Mouse (Mus musculus) liver, embryonic 14.5 days (tissue): ENCODE results near the gene Lrrc8d. TPM values are rescaled to one million over a fixed set of nuclear protein-coding genes. Genes with fewer than 3 reads are reported as not detected.

Experiments
- ATAC-seq: fragments of 200-750 bp; cut with Nextera tagmentation; 2 replicates; pipeline ENCODE4 v1.8.0; 2017; ENCODE audit warnings: moderate number of reproducible peaks, mild to moderate bottlenecking, moderate library complexity; ENCODE audit not compliant: insufficient read depth
- DNase-seq, 3 experiments: peaks; one replicate each; pipeline ENCODE4 v3.0.0-alpha.2; 2012 to 2013; ENCODE audit warnings: low read depth in 3 of 3, low spot score in 3 of 3
- H3K27ac ChIP-seq: fragments of 300-500 bp; sonication (generic); 2 replicates; pipeline ENCODE4 v1.5.1; 2014; ENCODE audit warnings: moderate library complexity, mild to moderate bottlenecking, control low read depth, inconsistent platforms
- H3K27me3 ChIP-seq: fragments of 300-500 bp; sonication (generic); 2 replicates; pipeline ENCODE4 v1.6.1; 2014; ENCODE audit warnings: mild to moderate bottlenecking, low read length, moderate library complexity; ENCODE audit not compliant: control insufficient read depth, insufficient read depth
- H3K36me3 ChIP-seq: fragments of 300-500 bp; sonication (generic); replicated peaks from 2 replicates; pipeline ENCODE4 v1.6.1; 2014; ENCODE audit warnings: low read depth; ENCODE audit not compliant: control insufficient read depth, insufficient read depth
- H3K4me1 ChIP-seq, 2 experiments: fragments of 200-500 bp in 1 of 2; fragments of 300-500 bp in 1 of 2; sonication (generic) in 1 of 2; replicated peaks; 2 replicates each; pipeline ENCODE4 v1.6.1; 2012 to 2014; ENCODE audit warnings: antibody characterized with exemption in 1 of 2, inconsistent platforms in 1 of 2, low read length in 1 of 2; ENCODE audit not compliant: control insufficient read depth in 2 of 2, insufficient read depth in 2 of 2
- H3K4me2 ChIP-seq: fragments of 300-500 bp; sonication (generic); 2 replicates; pipeline ENCODE4 v1.6.1; 2014; ENCODE audit warnings: low read depth, mild to moderate bottlenecking, control low read depth, moderate library complexity
- H3K4me3 ChIP-seq, 2 experiments: fragments of 200-500 bp in 1 of 2; fragments of 300-500 bp in 1 of 2; sonication (generic) in 1 of 2; 2 replicates each; pipeline ENCODE4 v1.5.1; 2012 to 2014; ENCODE audit warnings: low read depth in 2 of 2, low read length in 2 of 2, mild to moderate bottlenecking in 2 of 2, control low read depth in 1 of 2, inconsistent platforms in 1 of 2, moderate library complexity in 1 of 2; ENCODE audit not compliant: insufficient read depth in 1 of 2
- H3K9ac ChIP-seq: fragments of 300-500 bp; sonication (generic); replicated peaks from 2 replicates; pipeline ENCODE4 v1.6.1; 2014; ENCODE audit warnings: mild to moderate bottlenecking, control low read depth, moderate library complexity
- H3K9me3 ChIP-seq: fragments of 300-500 bp; sonication (generic); 2 replicates; pipeline ENCODE4 v1.6.1; 2016; ENCODE audit warnings: low read length, mixed read lengths; ENCODE audit not compliant: control insufficient read depth
- CTCF ChIP-seq: IDR thresholded peaks from 2 replicates; pipeline ENCODE4 v1.5.1; 2016; ENCODE audit warnings: antibody characterized with exemption, low read depth, control low read depth
- EP300 ChIP-seq: IDR thresholded peaks from 2 replicates; pipeline ENCODE4 v1.6.1; 2016; ENCODE audit warnings: antibody characterized with exemption, low read depth
- WGBS: fragments of 180-500 bp; shearing (Covaris S2); extraction: QIAGEN DNeasy Blood & Tissue Kit; methylation state at CpG from one replicate; pipeline ENCODE4 v1.1.7; 2014; ENCODE audit not compliant: insufficient replicate concordance; 5-methylcytosine and 5-hydroxymethylcytosine counted together
- polyA plus RNA-seq, 2 experiments: library from polyadenylated mRNA; depleted of rRNA in 1 of 2; stranded (reverse) in 1 of 2; unstranded in 1 of 2; fragments of >200 nt; fragmentation: Nextera tagmentation in 1 of 2; extraction: Ambion mirVana in 1 of 2; gene quantifications; 2 replicates each; pipeline versions ENCODE4 v1.2.1 to v1.2.3; 2012 to 2014

The Lrrc8d gene
- polyA plus RNA-seq, 2 experiments, result 3.3 to 7.8 TPM

DNA sequence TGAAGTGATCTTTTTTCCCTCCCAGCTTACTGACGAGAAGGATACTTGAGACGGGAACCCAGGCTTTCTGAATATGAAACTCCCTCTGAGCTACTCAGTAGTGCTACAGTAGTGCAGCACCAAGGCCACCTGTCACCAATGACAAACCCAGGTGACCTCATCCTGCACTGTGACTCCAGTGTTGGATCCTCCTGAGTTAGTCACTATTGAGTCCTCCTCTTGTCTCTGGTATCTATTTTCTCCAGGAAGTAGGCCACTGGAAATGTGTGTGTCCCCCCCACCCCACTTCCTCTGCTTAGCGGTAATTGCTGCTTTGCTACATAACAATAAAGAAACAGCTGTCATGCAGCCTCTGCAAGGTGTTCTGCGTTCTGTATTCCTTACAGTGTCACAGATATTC, 149.5 kb downstream of the Lrrc8d start:
- ATAC-seq, result no peak
- 34% methylated on average over 4 of the region's 4 CpGs for WGBS

DNA sequence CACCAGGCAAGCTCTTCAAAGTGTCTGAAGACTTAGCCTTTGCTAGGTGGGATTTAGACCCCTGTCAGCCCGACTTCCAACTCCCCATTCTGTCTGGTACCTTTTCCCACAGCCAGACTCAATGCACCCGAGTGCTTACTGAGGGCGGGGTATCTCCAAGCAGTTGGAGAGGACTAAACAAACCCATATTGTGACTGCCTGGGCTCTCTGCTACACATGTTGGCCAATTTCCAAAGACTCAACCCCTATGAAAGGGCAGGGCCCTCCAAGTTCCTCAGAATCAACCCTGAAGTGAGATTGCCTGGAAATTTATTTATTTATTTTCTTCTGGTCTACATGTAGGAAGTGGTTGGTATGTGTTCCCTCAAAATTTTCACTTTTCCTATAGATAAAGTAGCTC, 149.9 kb downstream of the Lrrc8d start:
- no peaks in the 10 kb centered on the region for H3K9me3 ChIP-seq
- H3K27me3 ChIP-seq, result no peaks in the 10 kb centered on the region
- 22% methylated on average over 3 of the region's 3 CpGs for WGBS
- H3K36me3 ChIP-seq, result no peaks in the 10 kb centered on the region
- no peak overlapping the region for H3K27ac ChIP-seq
- no peak overlapping the region for H3K9ac ChIP-seq
- peaks cover 0 to 6% of the 10 kb centered on the region in 2 experiments; a peak in 2 of 4 replicates for H3K4me1 ChIP-seq
- ATAC-seq, result no peak
- no peak overlapping the region for H3K4me2 ChIP-seq
- no peak for DNase-seq
- TF ChIP-seq EP300 (no peak), CTCF (no peak)
- no peak overlapping the region for H3K4me3 ChIP-seq

More for the DNA sequence above, 149.5 kb downstream of the Lrrc8d start:
- peaks cover 0 to 6% of the 10 kb centered on the region in 2 experiments; a peak in 2 of 4 replicates for H3K4me1 ChIP-seq
- no peaks in the 10 kb centered on the region for H3K27me3 ChIP-seq
- no peak overlapping the region for H3K4me2 ChIP-seq
- no peak overlapping the region for H3K9ac ChIP-seq
- TF ChIP-seq EP300 (no peak), CTCF (no peak)
- H3K4me3 ChIP-seq, result no peak overlapping the region
- H3K27ac ChIP-seq, result no peak overlapping the region
- no peaks in the 10 kb centered on the region for H3K36me3 ChIP-seq
- no peaks in the 10 kb centered on the region for H3K9me3 ChIP-seq
- no peak for DNase-seq

DNA sequence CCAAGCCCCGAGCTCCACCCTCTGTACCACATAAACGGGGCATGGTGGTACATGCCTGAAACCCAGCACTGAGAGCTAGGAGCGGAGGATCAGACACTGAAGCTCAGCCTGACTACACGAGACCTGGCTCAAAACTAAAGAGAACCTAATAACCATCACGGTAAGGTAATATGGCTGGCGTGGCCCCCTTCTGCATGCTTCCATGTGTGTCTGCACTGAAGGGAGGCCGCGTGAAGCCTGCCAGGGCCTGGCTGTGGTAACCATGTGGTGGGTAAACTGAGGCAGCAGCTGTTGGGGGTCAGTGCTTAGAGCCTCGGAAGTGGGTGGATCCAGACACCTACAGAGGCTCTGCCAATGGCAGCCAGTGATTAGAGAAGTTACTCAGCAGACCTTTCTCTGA, 153.5 kb downstream of the Lrrc8d start:
- no peak overlapping the region for H3K4me2 ChIP-seq
- H3K9me3 ChIP-seq, result no peaks in the 10 kb centered on the region
- DNase-seq (no peak), ATAC-seq (no peak)
- H3K4me3 ChIP-seq, result no peak overlapping the region
- WGBS, result 63% methylated on average over 9 of the region's 9 CpGs
- H3K27ac ChIP-seq, result no peak overlapping the region
- H3K36me3 ChIP-seq, result no peaks in the 10 kb centered on the region
- H3K27me3 ChIP-seq, result no peaks in the 10 kb centered on the region
- TF ChIP-seq CTCF (no peak), EP300 (no peak)
- H3K4me1 ChIP-seq, result peaks cover 0 to 6% of the 10 kb centered on the region in 2 experiments; a peak in 2 of 4 replicates
- H3K9ac ChIP-seq, result no peak overlapping the region

DNA sequence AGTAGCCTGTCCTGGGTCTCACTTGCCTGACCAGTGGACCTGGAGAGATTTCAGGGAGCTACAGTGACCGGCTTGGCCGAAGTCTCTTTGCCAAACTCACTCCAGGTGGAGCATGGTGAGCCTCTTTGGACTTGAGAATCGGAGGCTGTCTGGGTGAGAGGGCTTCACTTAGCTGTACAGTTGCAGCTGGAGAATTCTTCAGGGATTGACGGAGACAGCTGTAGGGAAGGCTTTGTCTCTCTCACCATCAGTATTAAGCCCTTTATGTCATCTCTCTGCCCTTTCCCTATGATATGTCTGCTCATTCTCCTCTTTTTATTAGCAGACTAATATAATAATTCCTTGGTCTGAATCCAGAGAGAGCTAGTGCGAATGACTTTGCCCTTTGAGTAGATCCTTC, 157.7 kb downstream of the Lrrc8d start:
- ATAC-seq, result no peak
- Histone ChIP-seq H3K4me1 (peaks cover 0 to 14% of the 10 kb centered on the region in 2 experiments; a peak in 2 of 4 replicates), H3K4me3 (no peak overlapping the region), H3K27me3 (no peaks in the 10 kb centered on the region), H3K9me3 (no peaks in the 10 kb centered on the region), H3K9ac (no peak overlapping the region), H3K36me3 (no peaks in the 10 kb centered on the region), H3K4me2 (no peak overlapping the region), H3K27ac (no peak overlapping the region)
- DNase-seq, result no peak
- WGBS, result 67% methylated on average over 5 of the region's 5 CpGs
- TF ChIP-seq CTCF (no peak), EP300 (no peak)

DNA sequence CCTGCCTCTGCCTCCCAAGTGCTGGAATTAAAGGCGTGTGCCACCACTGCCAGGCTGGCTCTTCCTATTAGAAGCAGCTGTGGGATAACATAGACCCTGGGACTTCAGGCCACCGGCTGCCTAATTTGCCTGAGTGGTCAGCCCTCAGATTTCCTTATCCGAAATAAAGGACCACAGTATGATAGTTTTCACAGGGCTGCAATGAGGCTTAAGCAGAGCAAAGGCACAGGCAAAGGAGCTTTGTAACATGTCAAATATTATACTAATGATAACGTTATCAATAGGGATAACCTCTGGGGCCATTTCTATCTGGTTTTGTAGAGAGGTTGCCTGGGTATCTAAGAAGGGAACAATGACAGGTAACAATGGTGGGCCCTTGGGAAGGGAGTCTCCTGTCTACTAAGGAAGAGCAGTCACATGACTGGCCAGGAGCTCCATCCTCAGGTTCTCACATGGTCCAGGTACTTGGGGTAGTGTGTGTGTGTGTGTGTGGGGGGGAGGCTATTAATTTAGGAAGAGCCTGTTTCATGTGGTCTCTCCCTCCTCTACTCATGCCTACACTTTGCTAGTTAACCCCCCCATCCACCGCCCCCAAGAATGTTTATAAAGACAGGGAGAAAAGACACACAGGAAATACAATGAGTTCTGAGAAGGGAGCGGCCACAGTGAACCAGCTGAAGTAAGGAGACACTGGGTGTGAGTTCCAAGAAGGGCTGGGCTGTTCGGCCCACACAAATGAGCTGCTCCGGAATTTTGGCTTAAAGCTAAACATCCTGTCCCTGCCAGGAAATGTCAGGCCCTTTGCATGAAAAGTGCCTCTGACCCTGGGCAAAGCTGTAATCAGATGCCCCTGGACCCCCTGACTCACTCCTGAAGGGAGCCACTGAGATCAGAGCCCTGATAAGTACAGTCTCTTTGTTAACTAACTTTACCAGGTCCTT, 159.3 kb downstream of the Lrrc8d start:
- 37% methylated on average over 8 of the region's 8 CpGs for WGBS
- Histone ChIP-seq H3K36me3 (no peaks in the 10 kb centered on the region), H3K27me3 (no peaks in the 10 kb centered on the region), H3K9ac (no peak overlapping the region), H3K9me3 (no peaks in the 10 kb centered on the region), H3K4me2 (no peak overlapping the region), H3K27ac (no peak overlapping the region), H3K4me1 (peaks cover 0 to 14% of the 10 kb centered on the region in 2 experiments; a peak in 2 of 4 replicates), H3K4me3 (no peak overlapping the region)
- DNase-seq, result no peak
- 0 out of 2 replicates have a peak, but pooled peaks have one; percentile 18 for ATAC-seq
- no peak for TF ChIP-seq EP300
- no peak for TF ChIP-seq CTCF
